Mouse (Mus musculus): Measurements from ENCODE around the gene Glce. TPM values are rescaled to one million over a fixed set of nuclear protein-coding genes. Genes with fewer than 3 reads are reported as not detected.

Glce gene
- total RNA-seq, 2 experiments from 2014 or later = 28.5 to 31.1 TPM

- intact Hi-C loops (cut with DNase I) = loop anchor here (5.0 kb wide), 1 partner anchor 75 kb away; no protein-coding TSS in a partner anchor
- DNase-seq (ENCODE audit: low spot score in 2 of 2) = no peak
These were observed 80.3 kb downstream of the Glce start for GRCm38 (mm10) chr9:62042167-62042566.

- DNase-seq (ENCODE audit: low spot score in 2 of 2) = peak; percentile 84 to 86
- intact Hi-C loops (cut with DNase I) = loop anchor here (2.0 to 5.0 kb wide), 3 partner anchors 73 to 205 kb away; partner anchors contain the start of gene Glce
These were observed 82.3 kb downstream of the Glce start for GRCm38 (mm10) chr9:62040008-62040608.

- intact Hi-C loops (cut with DNase I) = no loop called here
- no peak for DNase-seq (ENCODE audit: low spot score in 2 of 2)
These were observed 86.6 kb downstream of the Glce start for GRCm38 (mm10) chr9:62035806-62036205.

- intact Hi-C loops (cut with DNase I) = loop anchor here (5.0 kb wide), 1 partner anchor 85 kb away; the partner anchor contains the start of gene Kif23
These were observed 90.2 kb downstream of the Glce start for GRCm38 (mm10) chr9:62032206-62032605.

GRCm38 (mm10) chr9:62028072-62028471 is 94.4 kb downstream of the Glce start:
- no peak for DNase-seq (ENCODE audit: low spot score in 2 of 2)
- intact Hi-C loops (cut with DNase I) = no loop called here

More at GRCm38 (mm10) chr9:62032206-62032605, 90.2 kb downstream of the Glce start:
- no peak for DNase-seq (ENCODE audit: low spot score in 2 of 2)

GRCm38 (mm10) chr9:62026600-62026999 is 95.9 kb downstream of the Glce start, which contains the start of gene Paqr5:
Gene Paqr5 (minus strand): TSS chr9:62026856.
- DNase-seq (ENCODE audit: low spot score in 2 of 2) = no peak
- intact Hi-C loops (cut with DNase I) = no loop called here

DNA sequence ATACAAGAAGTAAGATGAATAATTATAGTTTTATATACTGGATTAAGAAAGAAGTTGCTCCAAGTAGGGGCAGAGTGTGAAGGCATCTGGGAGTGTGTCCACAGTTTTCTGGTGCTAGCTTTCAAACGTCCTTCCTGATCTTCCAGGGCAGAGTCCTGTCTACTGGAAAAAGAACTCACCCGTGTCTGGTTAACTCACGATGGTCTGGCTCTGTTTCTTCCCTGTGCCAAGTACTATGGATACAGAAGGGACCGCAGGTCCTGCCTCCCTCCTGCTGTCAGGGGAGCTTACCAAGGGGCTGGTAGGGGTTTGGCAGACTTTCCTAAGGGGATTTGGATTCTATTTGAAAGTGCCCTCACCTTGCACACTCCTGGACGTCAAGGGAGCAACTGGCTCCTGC is 97.4 kb downstream of the Glce start:
- intact Hi-C loops (cut with DNase I) = no loop called here
- no peak for DNase-seq (ENCODE audit: low spot score in 2 of 2)

- DNase-seq (ENCODE audit: low spot score in 2 of 2) = no peak
- intact Hi-C loops (cut with DNase I) = no loop called here
These were observed 98.6 kb downstream of the Glce start for GRCm38 (mm10) chr9:62023879-62024278.

DNA sequence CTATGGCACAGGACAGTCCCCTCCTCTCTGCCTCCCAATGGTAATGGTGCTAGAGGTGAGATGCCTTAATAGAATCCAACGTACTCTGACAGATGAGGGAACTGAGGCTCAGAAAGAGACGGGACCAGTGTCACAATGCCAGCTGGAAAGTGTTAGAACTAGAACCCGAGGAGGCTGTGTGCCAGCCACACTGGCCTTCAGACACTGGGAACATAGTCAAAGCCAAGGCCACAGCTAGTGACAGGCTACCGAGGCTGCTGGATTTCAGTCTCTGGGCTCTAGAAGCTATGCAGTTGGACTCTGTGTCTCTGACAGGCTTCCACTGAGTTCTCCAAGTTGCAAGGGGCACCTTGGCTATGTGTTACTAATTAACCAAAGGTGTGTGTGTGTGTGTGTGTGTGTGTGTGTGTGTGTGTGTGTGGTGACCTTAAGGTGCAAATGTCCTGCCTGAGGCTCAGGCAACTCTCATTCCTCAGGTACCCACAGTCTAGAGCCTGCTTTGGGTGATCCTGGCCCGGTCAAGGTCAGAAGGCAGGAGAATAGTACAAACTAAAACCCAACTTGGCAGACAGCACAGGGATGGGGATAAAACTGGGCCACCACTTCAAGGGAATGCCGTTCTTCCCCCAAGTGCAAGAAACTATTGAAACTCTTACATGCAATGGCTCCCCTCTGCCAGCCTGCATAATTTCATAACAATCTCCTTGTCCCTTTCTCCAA is 99.3 kb downstream of the Glce start:
- intact Hi-C loops (cut with DNase I) = no loop called here
- DNase-seq (ENCODE audit: low spot score in 2 of 2) = no peak

GRCm38 (mm10) chr9:62021583-62022120 is 100.8 kb downstream of the Glce start:
- intact Hi-C loops (cut with DNase I) = no loop called here
- no peak for DNase-seq (ENCODE audit: low spot score in 2 of 2)

- intact Hi-C loops (cut with DNase I) = no loop called here
- DNase-seq (ENCODE audit: low spot score in 2 of 2) = no peak
These were observed 102.2 kb downstream of the Glce start for GRCm38 (mm10) chr9:62020259-62020658.

- intact Hi-C loops (cut with DNase I) = no loop called here
These were observed 104.0 kb downstream of the Glce start for GRCm38 (mm10) chr9:62018229-62019093.

GRCm38 (mm10) chr9:62017329-62017728 is 105.1 kb downstream of the Glce start:
- intact Hi-C loops (cut with DNase I) = no loop called here
- DNase-seq (ENCODE audit: low spot score in 2 of 2) = no peak

More at GRCm38 (mm10) chr9:62018229-62019093, 104.0 kb downstream of the Glce start:
- DNase-seq (ENCODE audit: low spot score in 2 of 2) = no peak

DNA sequence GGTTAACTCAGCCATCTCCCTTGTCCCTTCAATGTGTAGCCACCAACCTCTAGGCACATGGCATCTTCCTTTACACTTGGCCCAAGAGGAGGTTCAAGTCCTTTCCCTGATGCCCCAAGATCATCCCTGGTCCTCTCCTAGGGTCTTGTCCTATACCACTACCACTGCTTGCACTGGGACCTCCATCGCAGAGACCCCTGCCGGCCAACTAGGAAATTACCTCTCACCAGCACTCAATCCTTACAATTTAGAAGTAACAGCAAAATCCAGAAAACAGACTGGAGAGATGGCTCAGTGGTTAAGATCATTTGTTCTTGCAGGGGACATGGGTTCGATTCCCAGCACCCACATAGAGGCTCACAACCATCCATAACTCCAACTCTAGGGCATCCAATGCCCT is 107.0 kb downstream of the Glce start:
- intact Hi-C loops (cut with DNase I) = no loop called here

DNA sequence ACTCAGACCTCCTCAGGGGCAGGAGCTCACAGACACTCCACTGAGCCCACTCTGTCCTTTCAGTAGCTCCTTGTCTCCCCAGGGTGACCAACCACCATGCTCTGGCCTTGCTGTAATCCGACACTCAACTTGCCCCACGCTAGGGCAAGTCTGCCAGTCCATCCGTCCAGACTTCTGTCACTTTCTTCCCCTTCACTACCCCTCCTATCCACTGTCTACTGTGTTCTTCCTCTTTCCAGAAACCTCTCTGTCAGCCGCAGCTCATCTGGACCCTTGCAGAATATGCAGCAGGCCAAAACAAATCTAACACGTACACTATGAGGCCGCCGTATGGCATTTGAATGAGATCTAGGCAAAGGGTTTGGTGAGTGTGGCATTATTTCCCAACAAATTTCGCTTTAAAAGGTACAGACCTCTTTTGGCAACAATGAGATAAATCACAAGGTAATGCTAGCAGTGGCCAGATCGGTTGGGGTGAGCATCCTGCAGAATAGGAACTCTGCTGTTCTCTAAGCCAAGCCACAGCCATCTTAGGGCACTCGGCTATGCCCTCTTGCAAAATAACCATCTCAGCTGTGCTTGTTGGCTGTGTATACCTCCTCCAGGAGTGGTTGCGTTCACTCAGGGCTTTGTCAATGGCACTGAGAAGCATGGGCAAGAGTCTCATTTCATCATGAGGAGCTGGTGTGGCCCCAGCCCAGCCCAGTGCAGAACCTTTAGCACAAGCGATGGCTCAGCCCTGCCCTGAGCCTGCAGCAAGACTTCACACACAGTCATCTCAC is 108.9 kb downstream of the Glce start:
- no peak for DNase-seq (ENCODE audit: low spot score in 2 of 2)
- intact Hi-C loops (cut with DNase I) = no loop called here

More for the DNA sequence above, 107.0 kb downstream of the Glce start:
- no peak for DNase-seq (ENCODE audit: low spot score in 2 of 2)

- intact Hi-C loops (cut with DNase I) = no loop called here
- no peak for DNase-seq (ENCODE audit: low spot score in 2 of 2)
These were observed 114.1 kb downstream of the Glce start for GRCm38 (mm10) chr9:62008360-62008759.
